Mouse (Mus musculus): ENCODE data around the gene Esrrb. TPM values are rescaled to one million over a fixed set of nuclear protein-coding genes. Genes with fewer than 3 reads are reported as not detected.
A peak's percentile ranks its signal among the peaks of the same experiment; 100 is the strongest.

Esrrb gene
- polyA plus RNA-seq, 1 experiment from 2014 or later: 0.46 TPM

DNA sequence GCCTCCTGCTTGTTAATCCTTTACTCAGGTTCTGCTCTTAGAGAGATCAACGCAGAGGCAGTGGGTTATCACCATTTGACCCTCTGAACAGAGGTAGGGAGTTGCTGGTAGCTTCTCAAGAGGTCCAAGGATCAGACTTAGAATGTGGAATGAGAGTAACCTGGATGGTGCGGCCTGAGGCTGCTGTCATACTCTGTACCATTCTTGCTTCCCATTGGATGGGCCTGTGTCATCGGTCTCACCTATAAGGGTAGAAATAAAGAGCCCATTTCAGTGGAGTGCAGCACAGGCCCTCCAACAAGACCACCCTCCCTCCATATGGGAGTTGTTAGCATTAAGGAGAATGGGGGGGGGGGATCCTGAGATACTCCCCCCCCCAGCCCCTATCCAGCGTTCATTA lies 143.0 kb downstream of the Esrrb start:
- H3K27me3 ChIP-seq: no peaks in the 10 kb centered on the region
- H3K4me1 ChIP-seq: peaks cover 4% of the 10 kb centered on the region
- H3K4me3 ChIP-seq: no peak overlapping the region
- ATAC-seq (replicated peaks): no peak
- 82% methylated on average over 4 of the region's 4 CpGs for WGBS
- no peak overlapping the region for H3K4me2 ChIP-seq (replicated peaks)
- no peaks in the 10 kb centered on the region for H3K9me3 ChIP-seq
- no peak overlapping the region for H3K27ac ChIP-seq (replicated peaks)
- no peaks in the 10 kb centered on the region for H3K36me3 ChIP-seq
- no peak overlapping the region for H3K9ac ChIP-seq (replicated peaks)

- Histone ChIP-seq H3K4me1 (peaks cover under 1% of the 10 kb centered on the region; the same call in 1 of the 2 replicates), H3K27me3 (no peaks in the 10 kb centered on the region), H3K9ac (replicated peaks) (no peak overlapping the region), H3K9me3 (no peaks in the 10 kb centered on the region), H3K36me3 (no peaks in the 10 kb centered on the region), H3K4me2 (replicated peaks) (no peak overlapping the region), H3K27ac (replicated peaks) (no peak overlapping the region), H3K4me3 (no peak overlapping the region)
- 87% methylated on average over 3 of the region's 3 CpGs for whole genome bisulfite sequencing
- no peak for ATAC-seq (replicated peaks)
Measured at GRCm38 (mm10) chr12:86504321-86504720, 143.4 kb downstream of the Esrrb start.

DNA sequence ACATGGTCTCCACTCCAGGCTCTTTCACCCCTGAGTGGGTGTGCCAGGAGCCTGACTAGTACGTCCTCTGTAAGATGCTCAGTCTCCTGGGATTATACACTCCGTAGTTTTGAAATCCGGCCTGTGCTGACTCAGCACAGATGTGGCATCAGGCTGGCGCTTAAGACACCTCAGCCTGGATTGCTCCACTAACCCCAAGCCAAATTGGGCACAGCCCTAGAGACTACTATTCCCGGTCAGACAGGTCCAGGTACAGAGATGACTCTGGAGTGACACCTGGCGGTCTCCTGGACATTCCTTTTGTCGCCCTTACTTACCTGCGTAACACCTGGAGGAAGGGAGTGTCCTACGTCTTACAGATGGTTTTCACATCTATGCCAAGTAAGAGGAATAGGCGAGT lies 146.8 kb downstream of the Esrrb start:
- Histone ChIP-seq H3K9ac (replicated peaks) (no peak overlapping the region), H3K4me3 (no peak overlapping the region), H3K36me3 (no peaks in the 10 kb centered on the region), H3K4me2 (replicated peaks) (no peak overlapping the region), H3K9me3 (no peaks in the 10 kb centered on the region), H3K27ac (replicated peaks) (no peak overlapping the region), H3K4me1 (peaks cover 5% of the 10 kb centered on the region; the same call in 1 of the 2 replicates), H3K27me3 (no peaks in the 10 kb centered on the region)
- no peak for ATAC-seq (replicated peaks)
- 87% methylated on average over 10 of the region's 10 CpGs for WGBS

GRCm38 (mm10) chr12:86508313-86508988 lies 147.5 kb downstream of the Esrrb start:
- Histone ChIP-seq H3K4me2 (replicated peaks) (no peak overlapping the region), H3K36me3 (no peaks in the 10 kb centered on the region), H3K4me1 (peaks cover 5% of the 10 kb centered on the region; the same call in 1 of the 2 replicates), H3K4me3 (no peak overlapping the region), H3K9me3 (no peaks in the 10 kb centered on the region), H3K27ac (replicated peaks) (no peak overlapping the region), H3K9ac (replicated peaks) (no peak overlapping the region), H3K27me3 (no peaks in the 10 kb centered on the region)
- 76% methylated on average over 6 of the region's 6 CpGs for WGBS
- ATAC-seq (replicated peaks): no peak

GRCm38 (mm10) chr12:86509295-86510279 lies 148.7 kb downstream of the Esrrb start:
- Histone ChIP-seq H3K27me3 (no peaks in the 10 kb centered on the region), H3K36me3 (no peaks in the 10 kb centered on the region), H3K4me2 (replicated peaks) (no peak overlapping the region), H3K27ac (replicated peaks) (no peak overlapping the region), H3K9ac (replicated peaks) (no peak overlapping the region), H3K4me3 (no peak overlapping the region), H3K4me1 (peaks cover 5% of the 10 kb centered on the region; the same call in 1 of the 2 replicates), H3K9me3 (no peaks in the 10 kb centered on the region)
- WGBS: 42% methylated on average over 13 of the region's 13 CpGs
- no peak for ATAC-seq (replicated peaks)

GRCm38 (mm10) chr12:86512335-86512734 lies 151.4 kb downstream of the Esrrb start:
- Histone ChIP-seq H3K4me1 (peaks cover 5% of the 10 kb centered on the region; the same call in 1 of the 2 replicates), H3K36me3 (no peaks in the 10 kb centered on the region), H3K4me3 (no peak overlapping the region), H3K4me2 (replicated peaks) (no peak overlapping the region), H3K9ac (replicated peaks) (no peak overlapping the region), H3K27ac (replicated peaks) (no peak overlapping the region), H3K9me3 (no peaks in the 10 kb centered on the region), H3K27me3 (no peaks in the 10 kb centered on the region)
- no peak for ATAC-seq (replicated peaks)
- 87% methylated on average over 3 of the region's 3 CpGs for WGBS

GRCm38 (mm10) chr12:86513596-86513995 lies 152.7 kb downstream of the Esrrb start:
- no peak overlapping the region for H3K4me2 ChIP-seq (replicated peaks)
- H3K36me3 ChIP-seq: no peaks in the 10 kb centered on the region
- no peak overlapping the region for H3K9ac ChIP-seq (replicated peaks)
- H3K4me1 ChIP-seq: peaks cover 8% of the 10 kb centered on the region
- WGBS: 87% methylated on average over 4 of the region's 4 CpGs
- no peaks in the 10 kb centered on the region for H3K9me3 ChIP-seq
- H3K27ac ChIP-seq (replicated peaks): no peak overlapping the region
- ATAC-seq (replicated peaks): no peak
- no peak overlapping the region for H3K4me3 ChIP-seq
- no peaks in the 10 kb centered on the region for H3K27me3 ChIP-seq

- WGBS: 78% methylated on average over 5 of the region's 5 CpGs
- H3K27ac ChIP-seq (replicated peaks): no peak overlapping the region
- ATAC-seq (replicated peaks): no peak
Measured at GRCm38 (mm10) chr12:86516602-86517001, 155.7 kb downstream of the Esrrb start.

GRCm38 (mm10) chr12:86517721-86518120 lies 156.8 kb downstream of the Esrrb start:
- 59% methylated on average over 6 of the region's 6 CpGs for WGBS
- no peaks in the 10 kb centered on the region for H3K36me3 ChIP-seq
- ATAC-seq (replicated peaks): no peak
- H3K4me3 ChIP-seq: no peak overlapping the region
- H3K9me3 ChIP-seq: no peaks in the 10 kb centered on the region
- H3K27me3 ChIP-seq: no peaks in the 10 kb centered on the region
- no peak overlapping the region for H3K4me2 ChIP-seq (replicated peaks)
- no peak overlapping the region for H3K9ac ChIP-seq (replicated peaks)
- H3K4me1 ChIP-seq: peaks cover 8% of the 10 kb centered on the region
- H3K27ac ChIP-seq (replicated peaks): no peak overlapping the region

More at GRCm38 (mm10) chr12:86516602-86517001, 155.7 kb downstream of the Esrrb start:
- peaks cover 8% of the 10 kb centered on the region for H3K4me1 ChIP-seq
- no peak overlapping the region for H3K9ac ChIP-seq (replicated peaks)
- H3K9me3 ChIP-seq: no peaks in the 10 kb centered on the region
- H3K4me2 ChIP-seq (replicated peaks): no peak overlapping the region
- H3K27me3 ChIP-seq: no peaks in the 10 kb centered on the region
- no peaks in the 10 kb centered on the region for H3K36me3 ChIP-seq
- H3K4me3 ChIP-seq: no peak overlapping the region

DNA sequence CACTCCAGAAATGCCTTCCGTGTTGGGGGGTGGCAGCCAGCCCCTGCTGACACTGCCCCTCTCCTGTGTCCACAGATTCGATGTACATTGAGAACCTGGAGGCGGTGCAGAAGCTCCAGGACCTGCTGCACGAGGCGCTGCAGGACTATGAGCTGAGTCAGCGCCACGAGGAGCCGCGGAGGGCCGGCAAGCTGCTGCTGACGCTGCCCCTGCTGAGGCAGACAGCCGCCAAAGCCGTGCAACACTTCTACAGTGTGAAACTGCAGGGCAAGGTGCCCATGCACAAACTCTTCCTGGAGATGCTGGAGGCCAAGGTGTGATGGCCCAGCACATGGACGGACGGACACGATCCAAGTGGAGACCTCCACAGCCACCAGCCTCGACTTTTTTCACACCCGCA lies 157.8 kb downstream of the Esrrb start:
- H3K4me2 ChIP-seq (replicated peaks): 0 out of 2 replicates have a peak overlapping the region, but pooled peaks have one; percentile 12
- no peaks in the 10 kb centered on the region for H3K9me3 ChIP-seq
- no peaks in the 10 kb centered on the region for H3K27me3 ChIP-seq
- no peak for ATAC-seq (replicated peaks)
- no peak overlapping the region for H3K27ac ChIP-seq (replicated peaks)
- H3K4me3 ChIP-seq: no peak overlapping the region
- peaks cover 8% of the 10 kb centered on the region for H3K4me1 ChIP-seq
- H3K9ac ChIP-seq (replicated peaks): no peak overlapping the region
- H3K36me3 ChIP-seq: no peaks in the 10 kb centered on the region
- WGBS: 31% methylated on average over 18 of the region's 18 CpGs

- Histone ChIP-seq H3K9me3 (no peaks in the 10 kb centered on the region), H3K4me3 (no peak overlapping the region), H3K27me3 (no peaks in the 10 kb centered on the region), H3K4me2 (replicated peaks) (no peak overlapping the region), H3K9ac (replicated peaks) (no peak overlapping the region), H3K36me3 (no peaks in the 10 kb centered on the region), H3K4me1 (peaks cover 3% of the 10 kb centered on the region; the same call in 1 of the 2 replicates), H3K27ac (replicated peaks) (no peak overlapping the region)
- ATAC-seq (replicated peaks): no peak
- 25% methylated on average over 2 of the region's 2 CpGs for WGBS
Measured at GRCm38 (mm10) chr12:86534283-86534682, 173.4 kb downstream of the Esrrb start.

DNA sequence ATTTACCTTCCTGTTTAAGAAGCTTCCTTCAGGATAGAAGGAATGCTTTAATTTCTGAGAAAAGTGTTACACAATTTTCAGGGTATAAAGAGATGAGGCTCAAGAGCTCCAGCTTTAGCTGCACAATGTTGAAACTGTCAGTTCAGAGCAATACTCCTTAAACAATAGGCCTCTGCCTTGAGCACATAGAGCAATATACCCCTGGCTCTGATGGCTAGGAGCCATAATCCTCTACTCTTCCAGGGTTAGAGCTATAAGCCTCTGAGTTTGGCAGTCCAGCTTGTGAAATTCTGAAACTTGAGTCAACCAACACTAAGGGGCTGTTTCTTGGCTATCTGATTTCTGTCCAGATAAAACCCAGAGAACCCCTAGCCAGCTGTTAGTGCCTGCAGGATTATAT lies 176.9 kb downstream of the Esrrb start:
- no peaks in the 10 kb centered on the region for H3K9me3 ChIP-seq
- no peaks in the 10 kb centered on the region for H3K27me3 ChIP-seq
- H3K4me2 ChIP-seq (replicated peaks): no peak overlapping the region
- no peak for ATAC-seq (replicated peaks)
- no peak overlapping the region for H3K27ac ChIP-seq (replicated peaks)
- H3K4me3 ChIP-seq: no peak overlapping the region
- peaks cover 3% of the 10 kb centered on the region; the same call in 1 of the 2 replicates for H3K4me1 ChIP-seq
- no peak overlapping the region for H3K9ac ChIP-seq (replicated peaks)
- H3K36me3 ChIP-seq: no peaks in the 10 kb centered on the region

Measured in forebrain, embryonic 15.5 days (tissue).